Mouse (Mus musculus): ENCODE measurements around the gene BC147527.

DNA sequence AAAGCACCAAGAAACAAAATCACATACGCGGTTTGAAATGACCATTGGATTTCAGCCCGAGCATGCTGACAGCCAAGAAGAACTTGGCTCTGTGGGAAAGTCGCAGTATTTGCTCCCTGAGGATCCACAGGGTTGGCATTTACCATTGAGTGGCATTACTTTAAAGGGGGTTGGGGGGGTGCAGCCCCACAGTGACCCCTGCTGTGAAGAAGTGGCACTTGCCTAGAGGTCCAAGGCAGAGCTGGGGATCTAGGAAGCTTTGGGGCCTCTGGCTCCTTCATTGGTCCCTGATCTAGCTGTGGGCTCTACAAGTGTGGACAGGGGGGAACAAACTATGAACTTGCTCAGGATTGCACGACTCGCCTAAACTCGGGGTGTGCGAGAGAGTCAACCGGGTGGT, 21.4 kb upstream of the BC147527 start:
- TF ChIP-seq CTCF (IDR thresholded peaks at IDR 0.05; ENCODE audit: control insufficient read depth, insufficient read depth, low read length) = no peak
- TF ChIP-seq POLR2A (IDR thresholded peaks at IDR 0.05; ENCODE audit: borderline replicate concordance, control insufficient read depth, low read depth, low read length) = no peak

Measured in bone marrow, adult 2 months (tissue).